Mouse (Mus musculus) kidney, adult 11 months (tissue): ENCODE data around the gene Pigx.
"Not testable (repeated sequence)": the region's sequence is repeated elsewhere in the genome, so short reads cannot be mapped to it uniquely, and the experiment has no call there.

ENCODE experiments used
- DNase-seq: peaks from one replicate; pipeline ENCODE4 v3.0.0; 2022

Gene Pigx

DNA sequence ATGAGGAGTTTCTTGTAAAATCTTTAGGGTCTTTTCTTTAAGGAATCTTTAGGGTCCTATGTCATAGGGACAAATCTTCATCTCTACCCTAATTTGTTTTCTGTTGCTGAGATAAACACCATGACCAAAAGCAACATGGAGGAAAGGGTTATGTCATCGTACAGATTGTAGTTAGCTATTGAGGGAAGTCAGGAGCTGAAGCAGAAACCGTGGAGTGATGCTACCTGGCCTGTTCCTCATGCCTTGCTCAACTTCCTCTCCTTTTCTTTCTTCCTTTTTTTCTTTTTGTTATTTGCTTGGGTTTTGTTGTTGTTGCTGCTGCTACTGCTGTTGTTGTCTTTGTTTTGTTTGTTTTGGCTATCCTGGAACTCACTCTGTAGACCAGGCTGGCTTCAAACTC is 9.0 kb upstream of the Pigx start:
- no peak for DNase-seq

DNA sequence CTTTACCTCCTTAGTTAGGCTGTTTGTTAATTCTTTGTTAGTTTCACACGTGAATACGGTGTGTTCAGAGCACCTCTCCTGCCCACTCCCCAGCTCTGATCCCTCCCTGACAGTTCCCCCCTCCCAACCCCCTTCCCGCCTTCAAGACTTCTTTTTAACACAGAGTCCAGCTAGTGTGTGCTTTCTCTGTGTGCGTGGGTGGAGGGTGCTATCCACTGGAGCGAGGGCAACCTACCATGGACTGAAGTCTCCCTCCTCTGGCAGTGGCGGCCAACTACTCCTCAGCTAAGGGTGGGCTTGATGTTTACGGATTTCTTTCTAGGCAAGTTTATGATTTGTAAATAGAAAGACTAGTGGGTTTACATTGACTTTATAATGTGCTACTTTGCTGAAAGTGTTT is 8.6 kb upstream of the Pigx start:
- no peak for DNase-seq

DNA sequence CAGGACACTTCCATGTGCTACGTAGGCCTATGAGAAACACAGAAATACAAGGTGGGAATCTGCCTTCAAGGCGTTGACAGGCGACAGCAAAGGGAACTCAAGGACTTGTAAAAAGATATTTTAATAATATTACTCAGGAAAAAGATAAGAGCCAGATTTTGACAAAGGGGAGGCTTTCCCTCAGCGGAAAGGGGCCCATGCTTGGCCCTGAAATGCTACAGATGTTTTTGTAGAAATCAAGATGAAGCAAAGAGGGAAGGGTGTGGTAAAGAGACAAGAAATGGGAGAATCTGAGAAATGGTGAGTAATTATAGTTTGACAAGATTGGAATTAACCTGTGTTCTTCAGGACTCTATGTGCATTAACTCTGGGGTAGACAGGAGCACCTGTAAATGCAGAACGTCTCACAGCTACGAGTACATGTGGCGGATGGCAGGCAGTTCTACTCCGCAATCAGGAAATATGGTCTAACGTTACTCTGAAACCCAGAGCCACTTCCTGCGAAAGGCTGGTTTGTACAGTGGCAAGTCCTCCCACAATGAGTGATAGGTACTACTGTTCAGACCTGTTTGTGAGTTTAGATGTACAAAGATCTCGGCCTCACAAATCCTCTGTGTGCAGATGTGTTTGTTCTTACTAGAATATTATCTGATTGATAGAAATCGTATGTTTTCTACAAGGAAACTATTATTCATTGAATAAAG is 8.0 kb upstream of the Pigx start:
- DNase-seq = no peak

DNA sequence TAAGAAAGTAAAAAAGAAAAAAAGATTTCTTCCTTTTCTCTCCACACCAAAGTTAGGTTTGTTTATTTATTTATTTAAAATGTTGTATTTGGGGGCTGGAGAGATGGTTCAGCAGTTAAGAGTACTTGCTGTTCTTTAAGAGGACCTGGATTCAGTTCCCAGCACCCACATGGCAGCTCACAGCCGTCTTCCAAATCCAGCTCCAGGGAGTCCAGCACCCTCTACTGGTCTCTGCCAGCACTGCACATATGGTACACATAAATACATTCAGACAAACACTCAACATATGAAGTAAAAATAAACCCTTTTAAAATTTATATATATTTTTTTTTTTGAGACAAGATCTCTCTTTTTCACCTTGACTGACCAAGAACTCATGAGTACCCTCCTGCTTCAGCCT is 6.2 kb upstream of the Pigx start:
- no peak for DNase-seq

DNA sequence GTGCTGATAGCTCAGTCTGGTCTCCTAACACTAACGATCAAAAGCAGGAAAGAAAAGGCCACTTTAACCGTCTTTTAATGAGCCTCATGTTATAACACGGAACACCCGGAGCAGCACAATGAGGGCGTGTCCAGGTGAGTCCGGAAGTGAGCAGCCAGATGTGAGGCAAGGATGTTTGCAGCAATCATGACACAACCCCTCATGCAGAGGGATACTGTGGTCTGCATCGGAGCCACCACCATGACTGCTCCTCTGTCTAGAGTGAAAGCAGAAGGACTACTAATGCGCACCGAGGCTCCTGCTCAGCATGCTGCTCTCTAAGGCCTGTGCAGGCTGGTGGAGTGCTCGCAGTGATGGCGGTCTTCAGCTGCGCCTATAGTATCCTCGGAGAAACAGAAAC is 2.8 kb upstream of the Pigx start:
- DNase-seq = no peak

DNA sequence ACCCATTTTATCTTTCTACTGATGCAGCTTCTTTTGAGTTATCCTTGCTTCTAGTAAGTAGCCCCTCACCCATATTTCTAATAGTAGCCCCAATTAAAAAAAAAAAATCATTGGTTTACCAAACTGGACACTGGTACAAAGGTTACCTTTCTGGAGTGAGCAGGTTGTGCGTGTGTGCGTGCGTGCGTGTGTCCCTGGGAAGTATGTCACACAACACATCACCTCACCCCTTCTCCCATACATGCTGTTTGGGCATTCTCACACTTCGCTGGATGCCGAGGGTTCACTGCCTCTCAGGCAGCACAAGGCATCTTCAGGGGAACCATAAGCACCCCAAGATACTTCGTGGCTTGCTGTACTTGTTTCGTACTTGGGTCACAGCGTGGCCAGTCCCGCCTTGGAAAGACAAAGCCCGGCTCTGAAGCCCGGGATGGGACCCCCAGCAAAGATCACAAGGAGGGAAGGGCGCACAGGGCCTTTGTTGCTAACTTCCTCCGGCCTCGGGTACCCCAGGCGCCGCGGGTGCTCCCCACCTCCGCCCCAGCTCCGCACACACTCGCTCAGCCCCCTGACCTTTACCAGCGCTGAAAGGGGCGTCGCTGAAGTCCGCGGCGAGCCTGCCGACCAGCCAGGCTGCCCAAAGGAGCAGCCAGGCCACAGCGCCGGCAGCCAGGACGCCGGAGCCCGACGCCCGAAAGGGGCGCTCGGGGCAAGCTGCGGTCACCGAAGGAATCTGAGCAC is 473 bp downstream of the Pigx start:
- DNase-seq = no peak

DNA sequence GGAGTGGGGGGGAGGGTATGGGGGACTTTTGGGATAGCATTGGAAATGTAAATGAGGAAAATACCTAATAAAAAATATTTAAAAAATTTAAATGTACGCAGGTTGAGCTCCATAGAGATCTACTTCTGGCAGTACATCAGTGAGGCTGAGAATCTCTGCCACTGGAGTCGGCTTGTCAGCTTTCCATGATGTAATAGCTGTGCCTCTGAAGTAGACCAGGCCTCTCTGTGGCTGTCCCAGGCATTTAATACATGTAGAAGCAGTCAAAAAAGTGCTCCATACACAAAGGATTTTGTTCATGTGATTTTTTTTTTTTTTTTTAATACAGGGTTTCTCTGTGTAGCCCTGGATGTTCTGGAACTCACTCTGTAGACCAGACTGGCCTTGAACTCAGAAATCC is 1.8 kb downstream of the Pigx start:
- DNase-seq = not testable (repeated sequence)

DNA sequence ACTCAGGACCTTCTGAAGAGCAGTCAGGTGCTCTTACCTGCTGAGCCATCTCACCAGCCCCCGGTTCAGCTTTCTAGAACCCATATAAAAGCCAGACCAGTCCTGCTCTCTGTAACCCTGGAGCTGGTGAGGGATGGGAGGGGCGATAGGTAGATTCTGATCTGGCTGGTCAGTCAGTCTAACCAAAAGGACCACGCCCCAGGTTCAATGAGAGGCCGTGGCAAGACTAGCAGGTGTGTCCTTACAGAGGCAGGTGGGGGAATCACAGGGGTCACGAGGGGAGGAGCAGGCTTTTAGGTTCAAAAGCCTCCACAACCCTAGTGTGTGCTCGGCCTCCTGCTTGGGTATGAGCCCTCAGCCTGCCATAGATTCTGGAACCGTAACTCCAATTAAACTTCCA is 8.1 kb downstream of the Pigx start:
- no peak for DNase-seq

DNA sequence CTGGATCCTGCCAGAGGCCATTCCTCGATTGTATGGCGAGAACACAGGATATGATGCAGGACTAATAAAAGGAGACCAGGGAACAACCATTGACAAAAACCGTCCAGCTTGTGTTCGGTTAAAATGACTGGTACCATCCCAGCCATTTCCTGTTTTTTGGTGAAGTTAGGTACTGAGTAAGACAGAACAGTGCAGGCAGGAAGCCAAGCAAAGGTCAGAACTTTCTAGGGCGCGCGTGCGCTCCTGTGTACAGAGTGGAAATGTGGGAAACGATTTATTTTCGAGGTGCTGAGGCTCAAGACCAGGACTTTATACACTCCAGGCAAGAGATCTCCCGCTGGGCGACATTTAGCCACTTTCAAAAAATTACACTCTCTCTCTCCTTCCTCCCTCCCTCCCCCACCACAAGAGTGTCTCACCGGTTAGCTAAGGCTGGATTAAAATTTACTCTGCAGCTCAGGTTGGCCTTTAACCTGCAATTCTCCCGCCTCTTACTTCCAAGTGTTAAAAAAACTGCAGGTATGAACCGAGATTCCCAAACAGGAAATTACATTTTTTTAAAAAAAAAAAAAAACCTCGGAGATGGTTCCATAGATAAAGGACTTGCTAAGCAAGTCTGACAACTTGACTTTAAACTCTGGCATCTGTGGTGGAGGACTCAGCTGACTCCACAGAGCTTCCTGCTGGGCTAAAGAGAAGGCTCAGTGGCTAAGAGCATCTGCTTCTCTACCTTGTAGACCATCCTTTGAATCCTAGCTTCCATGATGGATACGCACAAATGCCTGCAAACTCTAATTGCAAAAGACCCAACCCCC is 11.7 kb downstream of the Pigx start:
- DNase-seq = peak; percentile 73

DNA sequence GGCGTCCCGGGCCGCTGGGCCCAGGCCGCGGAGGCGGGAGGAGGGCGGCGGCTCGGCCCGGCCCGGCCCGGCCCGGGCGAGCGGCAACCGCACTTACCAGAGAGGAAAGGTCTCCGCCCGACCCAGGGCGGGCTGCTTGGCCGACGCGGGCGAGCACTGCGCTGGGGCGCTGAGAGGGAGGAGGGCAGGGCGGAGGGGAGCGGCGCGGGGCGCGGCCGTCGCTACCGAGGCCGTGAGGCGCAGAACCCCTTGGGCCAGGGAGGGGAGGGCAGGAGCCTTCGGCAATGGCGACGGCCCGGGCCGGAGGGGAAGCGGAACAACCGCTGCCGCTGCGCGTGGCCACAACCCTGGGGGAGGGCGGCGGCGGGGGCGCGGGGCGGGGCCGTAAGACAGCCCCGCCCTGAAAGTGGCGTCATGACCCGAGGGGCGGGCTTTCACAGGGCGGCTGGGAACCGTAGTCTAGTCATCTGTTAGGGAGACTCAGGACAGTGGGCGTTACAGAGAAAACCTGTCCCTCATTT is 20.5 kb downstream of the Pigx start, which contains the start of gene Pak2:
TSS of gene Pak2 (minus strand) at position 352 of the 521 bp plus-strand sequence.
- DNase-seq = peak; percentile 87

DNA sequence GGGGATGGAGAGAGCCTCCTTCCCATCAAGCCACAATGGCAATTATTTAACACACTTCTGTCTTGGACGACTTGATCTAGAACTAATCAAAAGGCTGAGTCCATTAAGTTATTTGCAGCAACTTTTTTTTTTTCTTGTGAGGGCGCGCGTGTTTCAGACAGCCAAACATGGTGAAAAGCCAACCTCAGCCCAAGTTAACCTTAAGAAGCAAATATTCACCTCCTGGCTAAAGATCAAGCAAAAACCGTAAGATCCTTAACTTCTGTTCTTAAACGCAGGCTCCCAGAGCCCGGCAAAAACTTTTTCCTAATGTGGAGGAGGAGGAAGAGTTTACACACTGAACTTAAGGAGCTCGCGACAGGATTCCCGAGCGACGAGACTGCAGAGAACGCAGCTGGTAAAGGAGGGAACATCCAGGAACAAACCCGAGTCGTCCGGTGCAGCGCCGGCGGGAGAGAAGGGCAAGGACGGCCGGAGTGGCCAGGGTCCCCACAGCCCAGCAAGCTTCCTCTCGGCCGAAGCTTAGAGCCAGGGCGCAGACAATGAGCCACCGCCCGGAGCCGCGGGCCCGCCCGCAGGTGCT is 21.0 kb downstream of the Pigx start:
- peak; percentile 15 for DNase-seq

DNA sequence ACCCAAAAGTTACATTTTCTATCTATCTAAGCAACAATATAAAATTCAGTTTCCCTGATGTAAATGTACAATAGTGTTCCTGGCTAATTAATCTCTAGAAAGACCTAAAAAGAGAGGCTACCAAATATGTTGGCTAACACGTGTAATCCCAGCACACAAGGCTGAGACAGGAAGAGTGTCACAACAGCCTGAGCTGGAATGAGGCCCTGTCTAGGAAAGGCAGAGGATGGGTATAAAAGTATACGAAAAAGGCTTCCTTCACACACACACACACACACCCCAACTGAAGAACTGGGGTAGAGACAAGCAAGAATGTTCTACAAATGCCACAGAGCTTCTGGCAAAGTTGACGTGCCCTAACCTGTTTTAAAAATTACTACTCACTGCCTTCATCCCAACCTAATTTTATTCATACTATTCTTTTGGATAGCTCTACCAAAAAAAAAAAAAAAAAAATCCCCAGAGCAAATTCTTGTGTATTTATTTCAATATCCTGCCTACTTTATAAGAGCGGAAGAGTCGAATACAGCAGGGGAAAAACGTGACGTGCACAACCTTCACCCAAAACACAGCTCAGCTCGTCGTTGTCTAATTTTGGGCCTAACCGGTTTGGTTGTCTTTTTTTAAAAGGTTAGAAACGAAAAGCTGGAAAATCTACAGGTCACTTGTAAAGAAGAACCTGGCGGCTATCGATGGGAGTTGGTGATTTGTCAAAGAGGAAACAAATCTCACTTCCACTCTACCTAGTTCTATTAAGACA is 21.7 kb downstream of the Pigx start:
- DNase-seq = no peak

DNA sequence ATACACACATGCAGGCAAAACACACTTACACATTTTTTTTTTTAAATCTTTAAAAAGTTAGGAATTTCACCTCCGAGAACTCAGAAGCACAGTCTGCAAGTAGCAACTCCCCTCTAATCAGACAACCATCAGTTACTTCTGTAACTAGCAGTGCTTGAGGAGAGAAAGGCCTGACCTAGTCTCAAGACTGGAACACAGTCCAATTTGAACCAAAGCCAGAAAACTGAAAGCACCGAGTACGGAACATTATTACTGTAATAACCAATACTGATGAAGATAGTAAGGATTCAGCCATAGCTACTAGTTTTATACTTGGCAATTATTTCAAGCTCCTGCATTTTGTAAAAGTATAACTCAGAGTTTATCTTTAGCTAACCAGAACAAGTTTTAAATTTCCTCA is 23.1 kb downstream of the Pigx start:
- DNase-seq = no peak

DNA sequence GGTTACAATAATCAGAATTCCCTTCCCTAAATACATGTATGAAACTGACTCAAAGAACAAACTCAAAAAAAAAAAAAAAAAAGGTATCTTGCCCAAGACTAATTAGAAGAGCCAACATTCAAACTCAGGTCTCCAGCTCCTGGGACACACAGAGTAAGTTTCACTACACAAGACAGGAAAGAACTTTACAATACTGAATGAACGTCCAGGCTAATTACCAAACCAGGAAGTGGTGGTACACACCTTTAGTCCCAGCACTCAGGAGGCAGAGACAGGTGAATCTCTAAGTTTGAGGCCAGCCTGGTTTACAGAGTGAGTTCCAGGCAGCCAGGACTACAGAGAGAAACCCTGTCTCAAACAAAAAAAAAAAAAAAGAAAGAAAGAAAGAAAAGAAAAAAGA is 23.8 kb downstream of the Pigx start:
- no peak for DNase-seq

DNA sequence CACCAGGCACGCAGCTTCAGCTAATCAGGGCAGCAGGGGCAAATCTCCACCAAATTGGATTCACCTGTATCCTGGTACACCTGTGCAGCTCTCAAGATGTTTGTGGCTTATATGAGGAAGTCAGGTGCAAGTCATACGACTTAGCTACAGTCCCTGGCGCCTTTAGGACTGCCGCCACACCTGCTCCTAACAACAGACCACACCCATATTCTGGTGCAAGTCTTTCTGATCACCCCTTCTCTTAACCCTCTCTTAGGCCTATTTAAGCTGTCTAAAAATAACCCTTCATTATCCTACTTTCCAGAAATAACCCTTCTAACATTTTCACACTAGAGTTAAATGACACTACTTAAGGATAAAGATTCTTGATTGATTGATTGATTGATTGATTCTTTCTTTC is 29.5 kb downstream of the Pigx start:
- DNase-seq = not testable (repeated sequence)

DNA sequence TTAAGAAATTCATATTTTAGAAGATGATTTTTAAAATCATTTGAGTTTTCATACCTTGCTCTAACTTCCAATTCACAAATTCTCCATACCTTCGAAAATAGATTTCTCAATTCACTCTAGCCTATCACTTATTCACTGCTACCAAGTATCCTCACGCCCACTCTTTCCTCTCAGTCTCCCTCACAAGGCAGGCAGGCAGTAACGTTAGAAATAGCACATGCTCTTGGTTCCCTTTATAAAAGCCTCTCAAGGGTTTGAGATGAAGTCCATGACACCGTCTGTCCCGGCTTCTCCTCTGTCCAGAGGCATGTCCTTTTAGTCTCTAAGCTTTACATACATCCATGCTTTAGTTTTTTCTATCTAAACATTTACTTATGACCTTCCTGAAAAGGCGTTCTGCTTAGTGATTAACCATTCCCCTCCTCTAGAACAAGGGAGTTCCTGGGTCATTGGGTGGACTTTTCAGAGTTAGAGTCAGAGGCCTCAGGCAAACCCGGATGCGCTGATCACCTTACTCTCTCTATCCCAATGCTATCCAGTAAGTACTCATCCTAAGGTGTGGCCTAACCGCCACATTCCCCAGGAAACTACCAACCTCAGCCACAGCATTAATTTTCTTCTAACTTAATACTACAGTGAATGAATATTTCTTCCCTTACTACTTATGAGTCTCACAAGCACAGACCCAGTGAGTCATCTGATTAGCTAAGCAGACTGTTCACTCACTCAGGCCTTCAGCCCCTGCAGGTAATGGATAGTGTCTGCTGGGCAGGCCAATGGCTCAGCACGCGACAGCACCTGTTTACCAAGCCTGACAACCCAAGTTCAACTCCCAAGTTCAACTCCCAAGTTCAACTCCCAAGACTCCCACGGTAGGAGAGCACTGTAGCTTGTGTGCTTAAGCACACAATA is 30.9 kb downstream of the Pigx start:
- no peak for DNase-seq

DNA sequence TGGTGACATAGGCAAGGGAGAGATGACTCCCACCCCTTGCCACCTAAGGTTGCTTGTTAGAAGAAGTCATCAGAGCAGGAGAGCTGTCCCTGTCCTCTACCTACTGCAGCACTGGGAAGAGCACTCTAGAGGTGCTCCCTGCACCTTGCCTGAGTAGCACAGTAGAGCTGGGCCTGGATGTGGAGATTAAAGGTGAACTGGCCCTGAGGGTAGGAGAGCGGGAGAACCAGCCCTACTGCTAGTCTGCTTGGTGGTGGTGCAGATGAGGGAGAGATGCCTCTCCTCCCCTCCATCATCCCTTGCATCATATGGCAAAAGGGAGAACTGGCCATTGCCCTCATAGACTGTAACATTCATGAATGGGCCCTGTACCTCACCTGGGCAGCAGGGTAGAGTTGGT is 32.6 kb downstream of the Pigx start:
- no peak for DNase-seq

DNA sequence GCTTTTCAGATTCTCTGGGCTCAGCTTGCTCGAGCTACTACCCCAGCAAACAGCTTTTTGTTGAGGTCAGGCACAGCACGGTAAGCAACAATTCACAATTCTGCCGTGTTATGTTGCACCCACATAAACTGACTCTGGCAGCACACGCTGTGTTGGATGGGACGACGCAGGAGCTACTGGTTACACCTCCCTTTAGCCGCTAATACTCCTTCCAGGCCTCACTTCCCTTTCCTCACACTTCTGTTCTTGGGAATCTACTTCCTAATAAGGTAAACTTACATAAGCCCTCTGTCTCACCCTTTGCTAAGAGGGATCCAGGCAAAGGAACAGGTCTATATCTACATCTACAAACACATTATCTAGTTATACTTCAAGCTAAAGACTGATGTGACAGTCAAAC is 35.6 kb downstream of the Pigx start:
- no peak for DNase-seq

DNA sequence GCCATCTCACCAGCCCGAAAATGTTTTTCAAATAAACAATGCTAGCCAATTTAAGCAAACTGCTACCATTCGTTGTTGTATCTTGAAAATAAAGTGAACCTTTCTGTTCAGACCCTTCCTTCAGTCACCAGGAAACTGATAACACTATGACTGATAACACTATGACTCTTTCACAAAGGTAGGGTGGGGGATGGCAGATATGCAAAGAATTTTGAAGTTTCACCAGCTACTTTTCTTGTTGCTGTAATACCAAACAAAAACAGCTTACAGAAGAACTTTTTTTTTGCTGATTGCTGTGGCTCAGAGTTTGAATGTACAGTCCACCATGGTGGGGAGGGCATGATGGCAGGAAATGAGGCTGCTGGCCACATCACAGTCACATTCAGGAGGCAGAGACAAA is 37.3 kb downstream of the Pigx start:
- DNase-seq = no peak

DNA sequence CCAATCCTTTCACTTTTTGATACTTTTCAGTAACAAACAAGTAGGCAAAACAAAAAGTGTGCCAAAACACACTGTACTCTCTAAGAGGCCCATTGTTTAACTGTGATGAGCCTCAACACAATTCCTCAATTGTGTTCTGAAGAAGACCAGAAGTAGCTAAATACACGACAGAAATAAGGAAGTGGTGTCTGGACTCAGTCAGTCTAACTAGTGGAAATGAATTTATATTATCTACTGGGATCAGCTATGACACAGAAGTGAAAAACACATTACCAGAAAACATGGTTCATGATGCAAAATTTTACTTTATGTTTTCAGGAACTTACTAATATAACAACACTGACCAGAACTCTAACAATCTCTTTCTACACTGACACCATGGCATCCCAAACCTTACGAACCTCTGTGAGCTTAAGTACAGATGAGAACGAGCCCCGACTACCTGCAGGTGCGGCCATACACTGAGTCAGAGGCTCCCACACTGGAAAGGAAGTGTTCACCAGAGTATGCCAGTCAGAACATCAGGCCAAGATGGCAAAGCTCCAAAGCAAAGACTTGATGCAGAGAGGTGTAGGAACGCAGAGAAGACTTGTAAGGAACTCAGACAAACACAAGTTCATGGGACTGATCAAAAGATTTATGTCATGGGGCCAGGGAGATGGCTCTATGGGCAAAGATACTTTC is 39.6 kb downstream of the Pigx start:
- no peak for DNase-seq

DNA sequence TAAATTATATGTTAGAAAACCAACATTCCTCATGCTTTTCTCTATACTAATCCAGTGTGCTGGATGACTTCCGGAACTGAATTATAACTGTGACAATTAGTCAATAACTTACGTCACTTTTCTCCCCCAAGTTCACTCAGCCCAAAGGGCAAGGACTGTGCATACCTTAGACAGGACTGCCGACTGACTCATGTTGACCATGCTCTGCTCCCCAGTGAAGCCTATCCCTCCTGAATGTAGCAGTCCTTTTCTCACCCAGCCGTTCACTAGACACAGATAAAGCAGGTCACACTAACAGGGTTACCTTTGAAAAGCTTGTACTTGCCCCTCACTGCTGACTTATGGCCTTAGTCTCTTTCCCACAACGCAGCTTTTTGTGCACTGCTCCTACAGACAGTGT is 40.7 kb downstream of the Pigx start:
- no peak for DNase-seq
